Mouse (Mus musculus) 416B (cell line): Measurements from ENCODE around the gene Uba2.
"Not testable (repeated sequence)": the region's sequence is repeated elsewhere in the genome, so short reads cannot be mapped to it uniquely, and the experiment has no call there.

Experiments
- DNase-seq: peaks from one replicate; pipeline ENCODE4 v3.0.0; 2011; ENCODE audit warnings: low read depth

Gene Uba2

DNA sequence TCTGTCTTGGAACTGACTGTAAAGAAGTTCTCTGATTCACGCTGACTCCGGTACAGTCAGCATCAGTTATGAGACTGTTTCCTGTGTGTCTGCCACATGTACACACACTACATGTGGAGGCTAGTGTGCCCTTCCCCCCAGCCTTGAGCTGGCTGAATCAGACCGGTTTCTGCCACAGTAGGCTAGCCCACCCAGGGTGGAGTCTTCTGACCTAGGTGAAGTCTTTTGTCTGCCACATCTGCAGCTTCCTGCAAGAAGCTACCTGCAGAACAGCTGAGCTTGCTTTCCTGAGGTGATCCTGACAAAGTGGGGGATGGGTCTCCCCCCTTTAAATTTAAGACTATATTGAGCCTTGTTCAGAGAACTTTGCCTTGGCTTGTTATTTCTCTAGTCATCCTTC is at the start of gene Uba2:
TSS of gene Uba2 (minus strand) at position 146 of the 400 bp plus-strand sequence.
- peak; percentile 21 for DNase-seq

DNA sequence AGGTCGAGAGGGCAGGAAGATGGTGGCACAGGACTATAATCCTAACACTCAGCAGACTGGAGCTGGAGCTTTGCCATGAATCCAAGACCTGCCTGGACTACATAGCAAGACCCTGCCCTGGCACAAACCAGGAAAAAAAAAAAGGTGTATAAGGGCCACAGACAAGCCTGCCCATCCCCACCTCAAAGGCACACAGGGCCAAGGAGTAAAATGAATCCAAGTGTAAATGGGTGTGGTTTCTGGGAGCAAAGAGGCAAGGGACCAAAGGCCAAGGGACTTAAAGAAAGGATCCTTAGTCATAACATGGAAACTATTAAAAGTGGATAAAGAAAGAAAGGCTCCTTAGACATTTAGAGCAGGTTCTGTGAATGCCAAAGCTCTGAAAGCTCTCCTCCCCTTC is 49.1 kb upstream of the Uba2 start:
- DNase-seq: no peak

DNA sequence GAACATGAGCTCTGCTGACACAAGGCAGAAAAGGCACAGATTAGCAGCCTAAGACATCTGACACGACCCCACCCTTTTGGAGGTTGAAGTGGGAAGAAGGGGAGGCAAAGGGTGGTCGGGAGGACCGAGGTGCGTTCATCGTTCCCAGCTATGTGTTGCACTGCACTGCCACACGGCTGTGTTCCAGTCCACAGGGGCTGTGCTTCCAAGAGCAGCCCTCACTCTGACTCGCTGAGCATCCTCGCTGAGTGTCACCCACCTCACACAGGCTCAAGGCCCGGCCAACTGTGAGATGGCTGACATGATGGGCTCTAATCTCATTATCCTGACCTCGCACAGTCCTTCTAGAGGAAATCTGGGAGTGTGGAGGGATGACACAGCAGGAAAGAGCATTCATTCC is 47.1 kb upstream of the Uba2 start:
- DNase-seq: no peak

DNA sequence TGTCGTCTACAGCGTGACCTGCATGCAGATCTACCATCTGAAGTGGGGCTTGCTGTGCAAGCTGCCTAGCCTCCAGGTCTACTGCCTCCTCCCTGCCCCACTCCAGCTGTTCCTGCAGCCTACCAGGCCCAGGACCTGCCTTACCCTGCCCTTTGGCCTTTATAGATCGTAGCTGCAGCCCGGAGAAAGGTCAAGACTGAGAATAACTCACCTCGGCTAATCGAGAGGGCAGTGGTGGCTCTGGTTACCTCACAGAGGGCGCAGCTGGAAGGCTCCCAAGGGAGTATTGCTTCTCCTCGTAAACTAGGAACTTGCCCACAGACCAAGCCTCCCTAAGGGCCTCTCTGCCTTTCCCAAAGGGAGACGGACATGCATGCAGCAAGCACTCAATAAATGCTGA is 46.1 kb upstream of the Uba2 start:
- DNase-seq: no peak

DNA sequence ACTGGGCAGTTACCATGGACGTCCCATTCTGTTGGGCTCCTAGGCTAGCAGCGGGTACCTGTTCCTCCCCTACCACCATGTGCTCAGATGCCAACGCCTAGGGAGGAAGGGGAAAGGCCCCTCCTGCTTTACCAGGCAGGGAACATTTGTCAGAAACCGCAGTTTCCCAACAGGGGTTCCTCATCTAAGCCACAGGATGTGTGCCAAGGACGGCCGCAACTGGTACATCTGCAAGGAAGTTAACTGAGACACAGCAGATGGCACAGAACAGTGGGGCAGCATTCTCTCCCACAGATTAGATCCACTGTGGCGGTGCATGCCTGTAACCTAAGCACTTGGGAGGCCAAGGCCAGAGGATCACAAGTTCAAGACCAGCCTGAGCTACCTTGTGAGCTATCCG is 45.2 kb upstream of the Uba2 start:
- DNase-seq: peak; percentile 99

DNA sequence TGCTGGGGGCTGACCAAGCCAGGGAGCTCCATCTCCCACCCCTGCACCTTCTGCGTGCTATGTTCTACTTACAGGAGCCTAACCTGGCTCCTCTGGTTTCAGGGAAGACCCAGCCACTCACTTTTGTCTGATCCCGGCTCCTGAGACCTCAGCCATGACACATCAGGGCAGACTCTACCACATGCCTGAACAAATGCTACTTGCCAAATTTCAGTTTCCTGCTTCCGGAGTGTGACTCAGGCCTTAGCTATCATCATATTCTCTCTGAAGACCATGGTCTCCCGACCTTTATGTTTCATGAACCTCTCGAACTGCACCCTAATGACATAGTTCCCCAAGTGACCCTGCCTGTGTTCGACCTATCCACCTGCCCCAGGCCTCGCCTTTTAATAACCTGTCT is 43.9 kb upstream of the Uba2 start:
- peak; percentile 88 for DNase-seq

DNA sequence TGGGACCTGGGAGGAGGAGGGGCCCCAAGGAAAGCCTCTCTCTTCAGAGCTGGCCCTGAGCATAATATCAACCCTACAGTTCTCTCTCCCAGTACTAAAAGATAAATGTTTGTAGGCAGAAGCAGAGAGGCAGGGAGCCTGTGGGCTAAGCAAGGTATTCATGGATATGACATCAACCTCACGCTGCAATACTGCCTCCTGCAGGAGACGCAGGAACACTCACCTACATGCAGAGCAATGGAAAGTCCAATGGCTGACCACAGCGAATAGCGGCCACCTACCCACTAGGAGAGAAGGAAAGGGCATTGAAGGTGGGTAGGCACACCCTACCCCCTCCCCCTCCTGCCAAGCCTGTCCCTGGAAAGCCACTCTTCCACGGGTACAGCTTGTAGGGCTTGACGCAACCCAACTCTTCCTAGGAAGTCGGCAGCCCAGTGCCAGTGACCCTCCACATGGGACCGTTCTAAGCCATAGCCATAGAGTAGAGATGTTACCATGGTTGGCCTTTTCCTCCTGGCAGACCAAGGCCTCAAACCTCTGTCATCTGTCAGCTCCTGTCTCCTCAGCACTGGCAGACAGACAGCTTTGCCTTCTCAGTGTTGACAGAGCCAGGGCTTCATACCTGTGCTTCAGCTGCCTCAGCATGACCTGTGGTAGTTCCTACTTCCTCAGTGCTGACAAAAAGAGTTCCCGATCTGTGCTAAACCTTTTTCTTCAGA is 38.8 kb upstream of the Uba2 start:
- DNase-seq: peak; percentile 56

DNA sequence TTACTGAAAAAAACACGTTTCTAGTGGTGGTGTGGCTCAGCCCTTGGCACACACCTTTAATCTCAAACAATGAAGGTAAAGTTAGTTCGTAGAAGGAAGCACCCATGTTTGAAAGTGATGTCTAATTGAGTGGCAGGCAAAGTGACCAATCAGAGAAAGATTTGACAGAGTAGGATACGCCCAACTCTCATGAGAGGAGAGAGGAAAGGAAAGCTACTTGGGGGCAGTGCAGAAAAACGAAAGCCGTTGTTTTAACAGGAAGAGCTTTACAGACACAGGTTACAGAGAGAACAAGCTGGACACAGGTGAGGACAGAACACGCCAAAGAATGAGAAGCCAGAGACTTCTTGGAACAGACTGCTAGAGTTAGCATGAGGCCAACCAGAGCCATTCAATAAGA is 36.9 kb upstream of the Uba2 start:
- no peak for DNase-seq

DNA sequence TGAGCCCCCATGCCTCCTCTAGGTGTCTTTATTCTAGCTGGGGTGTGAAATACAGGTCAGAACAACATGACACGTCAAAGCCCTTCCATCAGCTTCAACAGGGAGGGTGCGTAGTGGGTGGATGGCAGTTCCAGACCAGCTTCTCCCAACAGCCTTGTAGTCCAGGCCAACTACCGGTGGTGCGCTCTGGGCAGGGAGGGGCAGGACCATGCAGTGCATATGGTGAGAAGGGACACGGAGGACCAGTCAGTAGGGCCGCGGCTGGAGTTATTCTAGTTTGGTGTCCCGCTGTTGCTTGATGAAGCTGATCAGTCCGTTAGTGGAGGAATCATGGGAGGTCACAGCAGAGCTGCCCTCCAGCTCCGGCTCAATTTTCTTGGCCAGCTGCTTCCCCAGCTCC is 32.7 kb upstream of the Uba2 start:
- not testable (repeated sequence) for DNase-seq

DNA sequence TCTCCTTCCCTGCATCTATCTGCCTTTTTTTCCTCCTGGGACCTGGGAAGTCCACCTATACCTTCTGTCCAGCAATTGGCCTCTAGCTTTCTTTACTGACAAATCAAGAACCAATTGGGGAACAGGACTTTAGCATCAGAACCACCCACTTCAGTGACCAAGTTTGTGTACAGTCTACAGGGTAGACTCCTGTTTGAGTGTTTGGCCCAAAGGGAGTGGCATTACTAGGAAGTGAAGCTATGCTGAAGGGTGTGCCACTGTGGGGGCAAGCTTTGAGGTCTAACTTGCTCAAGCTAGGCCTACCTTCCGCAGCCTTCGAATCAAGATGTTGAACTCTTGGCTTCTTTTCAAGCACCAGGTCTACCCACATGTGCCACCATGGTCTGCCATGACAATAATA is 31.4 kb upstream of the Uba2 start:
- no peak for DNase-seq

DNA sequence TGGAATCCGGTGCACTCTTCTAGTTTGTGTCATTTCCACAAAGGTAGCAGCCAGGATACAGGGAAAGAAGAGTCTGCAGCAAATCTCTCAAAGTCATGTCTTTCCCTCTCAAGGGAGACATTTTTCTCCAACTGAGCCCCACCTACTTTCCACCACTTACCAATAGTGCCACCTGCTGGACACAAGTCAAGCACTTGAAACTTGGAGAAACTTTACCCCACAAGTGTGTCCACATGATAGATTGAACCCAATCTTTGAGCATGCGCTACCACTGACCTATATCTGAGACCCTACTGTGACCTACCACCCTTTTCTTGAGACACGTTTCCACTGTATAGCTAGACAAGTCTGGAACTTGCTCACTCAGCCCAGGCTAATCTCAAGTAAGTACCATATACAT is 28.9 kb upstream of the Uba2 start:
- DNase-seq: peak; percentile 86

DNA sequence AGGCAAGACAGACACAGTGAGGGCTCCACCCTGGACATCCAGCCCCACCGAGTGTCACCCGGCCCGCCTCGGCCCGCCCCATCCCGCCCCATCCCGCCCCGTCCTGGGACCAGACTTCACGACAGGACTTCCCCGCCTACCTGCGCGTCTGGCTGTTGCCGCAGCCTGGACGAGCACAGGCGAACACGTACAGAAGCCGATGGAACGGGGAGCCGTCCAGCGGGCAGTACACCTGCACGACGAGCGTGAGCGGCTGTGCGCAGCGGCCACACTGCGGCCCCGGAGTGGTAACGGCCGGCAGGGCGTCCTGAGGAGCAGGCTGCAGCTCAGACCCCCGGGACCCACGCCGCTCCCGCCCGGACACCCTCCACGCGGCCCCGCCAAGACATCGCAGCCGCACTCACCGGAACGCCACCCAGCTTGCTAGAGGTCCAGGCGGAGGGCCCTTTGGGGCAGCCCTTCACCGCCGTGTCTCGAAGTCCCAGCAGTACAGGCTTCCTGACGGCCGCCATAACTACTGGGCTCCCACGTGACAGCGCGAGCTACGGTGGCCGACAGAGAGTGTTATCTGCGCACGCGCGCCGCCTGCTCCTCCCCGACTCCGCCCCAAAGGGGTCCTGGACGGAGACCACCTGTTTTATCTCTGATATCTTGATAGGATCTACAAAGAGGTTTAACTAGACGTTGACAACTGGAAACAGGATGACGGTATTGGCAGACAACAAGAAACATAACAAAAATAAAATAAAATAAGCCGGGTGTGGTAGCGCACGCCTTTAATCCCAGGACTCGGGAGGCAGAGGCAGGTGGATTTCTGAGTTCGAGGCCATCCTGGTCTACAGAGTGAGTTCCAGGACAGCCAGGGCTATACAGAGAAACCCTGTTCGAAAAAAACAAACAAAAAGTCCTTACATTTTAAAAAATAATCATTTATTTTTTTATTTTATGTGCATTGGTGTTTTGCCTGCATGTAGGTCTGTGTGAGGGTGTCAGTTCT is 27.0 kb upstream of the Uba2 start, which contains the start of gene Pdcd2l:
TSS of gene Pdcd2l (minus strand) at position 530 of the 997 bp plus-strand sequence.
- DNase-seq: peak; percentile 91

DNA sequence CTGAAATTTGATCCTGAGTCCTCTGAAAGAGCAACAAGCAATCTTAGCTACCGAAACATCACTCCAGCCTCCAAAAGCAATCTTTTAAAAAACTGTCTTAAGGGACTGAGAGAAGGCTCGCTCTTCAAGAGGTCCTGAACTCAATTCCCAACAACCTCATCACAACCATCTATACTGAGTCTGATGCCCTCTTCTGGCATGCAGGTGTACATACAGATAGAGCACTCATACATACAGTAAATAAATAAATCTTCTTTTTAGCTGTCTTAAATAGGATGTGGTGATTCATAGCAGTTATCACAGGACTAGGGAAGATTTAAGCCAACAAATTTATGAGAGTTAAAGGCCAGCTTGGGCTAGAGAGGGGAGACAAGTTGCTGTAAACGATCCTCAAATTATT is 26.2 kb upstream of the Uba2 start:
- peak; percentile 77 for DNase-seq

DNA sequence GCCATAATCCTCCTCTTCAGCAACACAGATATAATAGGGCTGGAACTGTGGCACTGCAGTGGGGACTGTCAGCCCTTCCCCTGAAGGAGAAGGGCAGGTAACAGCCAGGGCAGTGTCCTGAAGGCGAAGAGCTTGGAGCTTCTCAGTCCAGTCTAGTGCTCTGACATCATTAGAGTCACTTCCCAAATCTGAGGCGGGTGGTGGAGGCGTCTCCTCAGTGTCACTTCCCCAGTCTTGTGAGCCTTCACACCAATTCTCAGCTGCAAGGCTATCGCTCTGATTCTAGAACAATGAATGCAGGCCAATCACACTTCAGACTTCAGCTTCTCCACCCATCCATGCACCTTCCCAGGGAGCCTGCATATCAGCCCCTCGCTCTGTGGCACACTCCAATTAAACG is 23.4 kb upstream of the Uba2 start:
- no peak for DNase-seq

DNA sequence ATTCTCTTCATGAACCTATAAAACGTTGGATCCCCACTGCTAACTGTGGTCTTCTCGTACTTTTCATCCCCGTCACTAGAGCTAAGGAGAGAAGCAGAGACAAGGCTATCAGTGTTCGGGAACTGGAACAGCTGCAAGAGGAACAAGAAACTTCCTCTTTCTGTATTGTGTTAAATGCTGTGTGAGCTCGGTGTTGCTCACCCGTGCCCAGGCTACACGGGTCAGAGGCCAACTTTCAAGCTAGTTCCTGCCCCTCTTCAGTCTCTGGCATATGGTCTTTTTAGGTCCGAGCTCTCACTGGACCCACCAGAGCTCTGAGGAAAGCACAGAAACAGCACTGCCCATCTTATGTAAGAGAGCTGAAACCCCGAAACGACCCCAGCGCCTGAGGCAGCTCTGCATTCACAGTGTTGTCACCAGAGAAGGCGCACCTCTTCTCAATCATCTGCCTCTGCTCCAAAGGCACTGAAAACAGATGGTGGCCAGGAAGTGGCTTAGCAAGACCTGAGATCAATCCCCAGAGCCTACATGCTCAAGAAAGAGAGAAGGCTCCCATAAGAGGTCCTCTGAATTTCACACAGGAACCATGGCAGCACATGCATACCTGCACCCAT is 20.1 kb upstream of the Uba2 start:
- DNase-seq: no peak

DNA sequence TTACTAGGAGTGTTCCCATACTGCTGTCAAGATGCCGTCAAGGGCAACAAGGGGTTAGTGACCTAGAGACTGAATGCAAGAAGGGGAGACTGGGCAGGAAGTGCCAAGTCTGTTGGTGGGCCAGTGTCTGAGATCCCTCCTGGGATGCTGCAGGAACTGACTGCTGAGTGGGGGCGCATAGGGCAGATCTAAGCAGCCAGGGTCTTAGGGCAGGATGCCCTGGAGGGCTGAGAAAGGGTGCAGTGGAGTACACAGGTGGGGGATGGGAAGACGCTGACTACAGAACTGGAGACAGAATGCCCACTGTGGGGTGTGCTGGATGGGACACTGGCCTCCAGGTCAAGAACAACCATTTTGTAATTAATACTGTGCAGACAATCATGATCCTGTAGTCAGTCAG is 14.4 kb upstream of the Uba2 start:
- DNase-seq: no peak

DNA sequence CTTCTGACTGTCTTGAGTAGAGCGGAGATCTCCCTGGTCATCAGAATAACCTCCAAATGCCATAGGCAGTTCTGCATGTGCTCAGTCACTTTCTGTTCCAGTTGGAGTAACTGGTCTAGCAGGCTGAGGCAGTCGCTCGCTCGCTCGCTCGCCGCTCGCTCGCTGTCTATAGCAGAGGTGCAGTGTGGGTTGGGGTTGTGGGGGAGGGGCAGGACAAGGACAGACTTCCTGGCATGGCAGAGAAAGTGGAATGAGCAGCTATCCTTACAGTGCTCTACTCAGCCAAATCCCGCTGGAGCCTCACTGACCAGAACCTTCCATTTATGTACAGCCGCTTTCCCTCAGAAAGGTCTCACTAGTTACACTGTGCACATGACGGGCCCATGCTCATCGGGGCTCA is 14.0 kb upstream of the Uba2 start:
- DNase-seq: no peak

DNA sequence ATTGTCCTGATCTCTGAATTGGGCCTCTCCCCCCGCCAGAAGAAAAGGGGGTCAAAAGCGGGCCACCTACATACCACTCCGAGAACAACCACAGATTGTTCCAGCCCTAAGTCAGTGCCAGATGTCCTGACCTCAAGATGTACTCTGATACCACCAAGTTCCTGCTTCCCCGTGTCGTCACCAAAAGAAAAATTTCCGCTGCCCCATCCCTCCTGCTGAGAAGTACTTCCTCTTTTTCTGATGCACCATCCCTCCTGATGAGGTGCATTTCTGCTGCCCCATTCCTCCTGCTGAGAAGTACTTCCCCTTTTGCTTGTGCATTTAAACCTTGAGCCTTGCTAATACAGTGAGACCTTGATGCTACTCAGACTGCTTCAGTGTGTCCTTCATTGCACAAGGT is 6.8 kb upstream of the Uba2 start:
- peak; percentile 18 for DNase-seq

DNA sequence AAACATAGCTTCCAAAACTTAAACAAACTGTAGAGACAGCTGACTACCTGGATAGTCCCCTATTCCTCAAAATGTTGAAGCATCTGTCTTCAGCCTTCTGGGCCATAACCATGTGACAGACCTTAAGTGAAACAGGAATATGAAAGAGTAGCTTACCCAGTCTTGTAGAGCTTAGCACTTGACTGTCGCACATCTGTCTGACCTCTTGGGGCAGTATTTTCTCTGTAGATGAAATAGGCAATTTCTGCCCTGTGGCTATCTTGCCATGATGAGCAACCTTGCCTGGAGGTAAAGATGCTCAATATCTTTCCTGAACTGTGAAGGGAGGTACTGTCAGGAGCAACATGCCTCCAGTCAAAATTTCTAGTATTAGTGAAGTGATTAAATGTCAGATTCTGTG is 2.9 kb upstream of the Uba2 start:
- peak; percentile 31 for DNase-seq

DNA sequence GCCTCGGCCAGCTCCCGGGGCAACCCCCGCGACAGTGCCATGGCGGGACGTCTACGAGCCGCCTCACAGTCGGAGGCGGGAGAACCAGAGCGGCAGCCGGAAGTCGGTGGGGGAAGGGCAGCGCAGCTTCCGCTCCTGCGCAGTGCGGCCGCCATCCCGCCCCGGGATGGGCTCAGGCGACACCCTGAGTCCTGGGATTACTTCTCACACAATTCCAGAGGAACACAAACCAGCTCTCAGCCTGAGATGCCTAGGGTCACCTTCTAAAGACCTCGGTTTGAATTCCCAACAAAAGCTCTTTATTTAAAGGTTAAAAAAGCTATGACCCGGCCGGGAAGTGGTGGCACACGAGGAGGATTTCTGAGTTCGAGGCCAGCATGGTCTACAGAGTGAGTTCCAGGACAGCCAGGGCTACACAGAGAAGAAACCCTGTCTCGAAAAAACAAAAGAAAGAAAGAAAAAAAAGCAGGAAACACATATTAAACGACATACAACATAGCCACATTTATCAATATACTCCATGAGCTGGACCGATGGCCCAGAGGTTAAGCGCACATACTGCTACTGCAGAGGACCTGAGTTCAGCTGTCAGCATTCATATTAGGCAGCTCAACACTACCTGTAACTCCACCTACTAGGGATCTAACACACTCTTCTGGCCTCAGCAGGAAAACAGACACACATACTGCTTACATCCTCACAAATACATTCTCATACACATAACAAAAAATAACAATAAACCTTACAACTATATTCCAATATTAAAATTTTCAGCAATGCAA is 738 bp downstream of the Uba2 start:
- DNase-seq: peak; percentile 82

DNA sequence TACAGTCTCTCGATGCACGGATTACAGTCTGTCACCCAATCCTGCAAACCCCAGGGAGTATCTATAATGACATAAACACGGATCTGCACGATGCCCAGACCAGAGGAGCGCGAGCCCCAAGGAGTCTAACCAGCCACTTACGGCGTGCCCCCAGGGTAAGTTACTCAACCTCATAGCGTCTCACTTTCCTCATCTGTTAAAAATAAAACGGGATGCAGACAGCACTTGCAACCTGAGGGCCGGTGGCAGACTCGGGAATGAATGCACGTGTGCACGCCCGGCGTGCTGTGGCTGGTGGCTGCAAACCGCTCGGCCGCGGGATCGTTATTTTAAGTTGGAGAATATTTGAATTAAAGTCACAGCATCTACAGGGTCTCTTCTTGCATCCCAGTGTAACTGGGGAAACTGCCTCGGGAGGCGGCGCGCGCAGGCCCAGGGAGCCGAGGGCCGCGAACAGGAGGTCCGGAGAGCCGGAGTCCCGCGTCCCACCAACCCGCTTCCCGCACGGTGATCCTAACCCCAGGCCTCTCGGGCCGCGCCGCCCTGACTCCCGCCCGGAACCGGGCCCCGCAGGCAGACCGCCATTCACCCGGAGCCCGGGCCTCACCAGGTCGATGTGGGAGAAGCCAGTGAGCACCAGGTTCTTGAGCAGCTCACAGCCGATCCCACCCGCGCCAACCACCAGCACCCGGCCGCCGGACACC is 1.5 kb downstream of the Uba2 start:
- DNase-seq: peak; percentile 50
